Mouse (Mus musculus): Measurements from ENCODE around the gene Aox1. TPM values are rescaled to one million over a fixed set of nuclear protein-coding genes. Genes with fewer than 3 reads are reported as not detected.

Aox1 gene
- polyA plus RNA-seq, 1 experiment from 2014 or later, result 0.26 TPM

DNA sequence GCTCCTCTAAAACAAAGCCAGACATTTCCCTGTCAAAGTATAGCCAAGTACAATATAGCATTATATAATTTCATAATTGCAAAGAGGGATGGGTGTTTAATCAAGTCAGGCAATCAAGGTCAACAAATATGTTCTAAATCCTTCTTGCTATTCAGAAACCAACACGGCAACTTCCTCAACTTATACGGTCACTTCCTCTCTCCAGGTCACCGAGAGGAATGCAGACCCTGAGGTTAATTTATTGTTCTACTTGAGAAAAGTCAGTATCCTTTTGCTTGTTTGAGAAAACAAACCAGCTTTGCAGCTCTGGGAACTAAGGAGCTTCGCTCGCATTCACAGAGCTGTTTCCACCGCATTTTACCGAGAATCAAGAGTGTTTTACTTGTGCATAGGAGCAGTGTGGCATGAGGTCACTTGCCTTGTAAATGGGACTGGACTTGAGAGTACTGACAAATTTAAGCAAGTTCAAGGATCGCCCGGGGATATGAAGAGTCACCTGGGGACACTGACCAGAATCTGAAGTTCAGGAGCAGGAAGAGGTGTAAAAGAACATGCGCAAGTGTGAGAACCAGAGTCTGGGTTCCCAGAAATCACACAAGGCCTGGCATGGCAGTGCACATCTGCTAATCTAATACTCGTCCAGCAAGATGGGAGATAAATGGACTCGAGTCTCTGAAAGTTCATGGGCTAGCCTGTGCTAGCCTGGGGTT lies 85.1 kb downstream of the Aox1 start:
- no peaks in the 10 kb centered on the region for H3K36me3 ChIP-seq (replicated peaks)
- H3K27ac ChIP-seq, result no peak overlapping the region
- H3K4me3 ChIP-seq, result no peak overlapping the region
- H3K9me3 ChIP-seq, result no peaks in the 10 kb centered on the region
- H3K4me1 ChIP-seq, result no peaks in the 10 kb centered on the region
- H3K9ac ChIP-seq, result no peak overlapping the region
- 80% methylated on average over 12 of the region's 12 CpGs for WGBS
- no peak for ATAC-seq (replicated peaks)
- H3K27me3 ChIP-seq (replicated peaks), result no peaks in the 10 kb centered on the region
- H3K4me2 ChIP-seq, result no peak overlapping the region

DNA sequence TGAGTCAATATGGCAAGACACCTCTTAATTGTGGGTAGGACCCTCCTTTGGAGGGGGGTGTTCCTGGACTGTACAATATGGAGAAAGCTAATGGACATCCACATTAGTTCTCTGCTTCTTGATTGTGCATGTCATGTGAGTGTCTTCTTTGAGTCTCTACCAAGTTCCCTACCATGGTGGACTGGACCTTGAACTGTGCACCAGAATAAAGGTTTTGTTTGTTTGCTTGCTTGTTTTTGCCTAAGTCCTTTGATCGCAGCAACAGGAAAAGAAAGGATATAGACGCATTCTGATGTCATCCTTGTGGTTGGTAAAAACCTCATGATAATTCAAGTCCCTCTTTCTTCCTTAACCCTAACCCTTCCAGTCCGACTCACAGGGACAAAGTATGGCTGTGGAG lies 88.5 kb downstream of the Aox1 start:
- H3K36me3 ChIP-seq (replicated peaks), result no peaks in the 10 kb centered on the region
- ATAC-seq (replicated peaks), result no peak
- H3K27ac ChIP-seq, result no peak overlapping the region
- no peaks in the 10 kb centered on the region for H3K27me3 ChIP-seq (replicated peaks)
- H3K4me3 ChIP-seq, result no peak overlapping the region
- no peaks in the 10 kb centered on the region for H3K9me3 ChIP-seq
- H3K4me2 ChIP-seq, result no peak overlapping the region
- H3K9ac ChIP-seq, result no peak overlapping the region
- 92% methylated on average over 3 of the region's 3 CpGs for WGBS
- no peaks in the 10 kb centered on the region for H3K4me1 ChIP-seq

DNA sequence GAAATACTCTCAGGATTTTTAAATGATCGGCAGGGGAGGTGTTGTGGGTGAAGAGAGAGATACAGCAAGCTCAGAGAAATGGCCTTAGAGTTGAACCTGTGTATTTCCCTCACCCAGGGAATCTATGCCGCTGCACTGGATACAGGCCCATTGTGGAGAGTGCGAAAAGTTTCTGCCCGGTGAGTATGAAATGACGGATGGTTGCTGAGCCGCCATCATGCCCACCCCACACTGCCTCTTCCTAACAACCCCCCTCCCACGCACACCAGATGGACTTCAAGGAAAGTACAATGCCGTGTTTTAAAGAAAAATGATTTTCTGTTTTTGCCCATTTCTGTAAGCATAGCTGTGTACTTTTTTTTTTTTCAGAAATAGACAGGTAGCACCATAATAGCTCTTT lies 95.2 kb downstream of the Aox1 start:
- no peaks in the 10 kb centered on the region for H3K4me1 ChIP-seq
- no peak overlapping the region for H3K4me3 ChIP-seq
- no peak for ATAC-seq (replicated peaks)
- H3K9me3 ChIP-seq, result no peaks in the 10 kb centered on the region
- no peak overlapping the region for H3K4me2 ChIP-seq
- H3K9ac ChIP-seq, result no peak overlapping the region
- H3K27me3 ChIP-seq (replicated peaks), result no peaks in the 10 kb centered on the region
- WGBS, result 95% methylated on average over 8 of the region's 8 CpGs
- no peak overlapping the region for H3K27ac ChIP-seq
- no peaks in the 10 kb centered on the region for H3K36me3 ChIP-seq (replicated peaks)

DNA sequence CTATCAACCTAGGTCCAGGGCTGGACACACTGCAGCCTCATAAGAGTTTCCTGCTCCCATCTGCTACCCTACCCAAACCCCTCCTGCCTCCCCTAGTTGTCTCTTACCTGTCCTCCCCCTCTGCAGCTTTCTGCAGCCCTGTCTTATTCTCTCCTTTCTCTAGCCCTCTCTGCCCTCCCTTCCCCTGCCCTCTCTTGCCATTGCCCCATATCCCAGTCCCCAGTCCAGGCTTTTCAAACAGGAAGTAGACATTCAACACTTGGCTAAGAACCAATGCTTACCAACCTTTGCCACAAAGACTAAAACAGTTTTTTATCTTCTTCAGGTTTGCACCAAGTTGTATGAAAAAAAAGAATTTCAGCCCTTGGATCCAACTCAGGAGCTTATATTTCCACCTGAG lies 108.2 kb downstream of the Aox1 start:
- H3K36me3 ChIP-seq (replicated peaks), result no peaks in the 10 kb centered on the region
- no peaks in the 10 kb centered on the region for H3K4me1 ChIP-seq
- no peak overlapping the region for H3K9ac ChIP-seq
- H3K4me3 ChIP-seq, result no peak overlapping the region
- no peaks in the 10 kb centered on the region for H3K9me3 ChIP-seq
- ATAC-seq (replicated peaks), result no peak
- no peak overlapping the region for H3K4me2 ChIP-seq
- no peak overlapping the region for H3K27ac ChIP-seq
- no peaks in the 10 kb centered on the region for H3K27me3 ChIP-seq (replicated peaks)

- no peak overlapping the region for H3K9ac ChIP-seq
- 93% methylated on average over 9 of the region's 9 CpGs for WGBS
- no peak overlapping the region for H3K4me3 ChIP-seq
- H3K36me3 ChIP-seq (replicated peaks), result no peaks in the 10 kb centered on the region
- no peaks in the 10 kb centered on the region for H3K4me1 ChIP-seq
- no peaks in the 10 kb centered on the region for H3K9me3 ChIP-seq
- ATAC-seq (replicated peaks), result no peak
- no peak overlapping the region for H3K27ac ChIP-seq
- no peak overlapping the region for H3K4me2 ChIP-seq
- H3K27me3 ChIP-seq (replicated peaks), result no peaks in the 10 kb centered on the region
Measured at GRCm38 (mm10) chr1:58138986-58139385, 109.3 kb downstream of the Aox1 start.

DNA sequence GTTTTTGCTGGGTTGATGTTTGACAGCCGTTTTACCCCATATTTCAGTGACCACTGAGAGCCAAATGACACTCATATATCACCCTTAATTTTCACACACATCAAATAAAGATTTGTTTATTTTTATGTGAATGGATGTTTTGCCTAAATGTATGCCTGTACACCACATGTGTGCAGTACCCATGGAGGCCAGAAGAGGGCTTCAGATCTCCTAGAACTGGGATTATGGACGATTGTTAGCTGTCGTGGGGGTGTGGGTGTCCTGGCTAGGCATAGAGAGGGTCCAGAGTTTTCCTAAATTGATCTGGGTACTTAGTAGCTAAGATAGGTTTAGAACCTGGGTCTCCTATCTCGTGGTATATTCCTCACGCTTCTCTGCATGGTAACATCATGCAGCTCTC lies 110.9 kb downstream of the Aox1 start:
- 88% methylated on average over 5 of the region's 5 CpGs for WGBS
- Histone ChIP-seq H3K36me3 (replicated peaks) (no peaks in the 10 kb centered on the region), H3K27me3 (replicated peaks) (no peaks in the 10 kb centered on the region), H3K27ac (no peak overlapping the region), H3K9me3 (no peaks in the 10 kb centered on the region), H3K9ac (no peak overlapping the region), H3K4me2 (no peak overlapping the region), H3K4me1 (no peaks in the 10 kb centered on the region), H3K4me3 (no peak overlapping the region)
- ATAC-seq (replicated peaks), result no peak

DNA sequence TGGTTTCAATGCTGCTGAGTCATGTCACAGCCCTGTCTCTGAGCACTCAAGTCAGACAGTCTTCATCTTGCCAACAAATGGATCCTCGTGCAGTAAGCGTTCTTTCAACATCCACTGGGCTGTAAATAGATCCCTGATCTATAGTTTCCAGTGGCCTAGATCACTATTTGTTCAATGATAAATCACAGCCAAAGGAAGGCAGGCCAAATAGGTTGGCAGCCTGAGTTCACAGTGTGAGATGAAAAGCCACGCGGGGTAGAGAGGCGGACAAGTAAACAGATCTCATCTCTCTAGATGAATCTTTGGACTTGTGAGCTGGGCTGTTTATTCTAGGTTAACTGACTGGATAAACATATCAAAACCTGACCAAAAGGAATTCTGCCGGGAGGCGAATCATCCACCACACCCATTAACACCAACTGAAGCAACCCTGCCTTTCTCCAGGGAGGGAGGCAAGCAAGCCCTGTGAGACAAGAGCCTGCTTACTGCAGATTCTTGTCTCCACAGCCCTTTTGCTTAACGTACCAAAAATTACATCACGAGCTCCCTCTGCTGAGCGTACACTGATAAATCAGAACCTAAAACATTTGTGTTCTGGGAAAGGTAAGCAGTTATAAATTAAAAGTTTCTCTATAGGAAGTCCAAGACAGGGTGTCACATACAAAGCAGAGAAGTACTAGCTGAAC lies 114.8 kb downstream of the Aox1 start:
- no peak for ATAC-seq (replicated peaks)
- WGBS, result 77% methylated on average over 10 of the region's 10 CpGs
- Histone ChIP-seq H3K4me1 (no peaks in the 10 kb centered on the region), H3K9ac (no peak overlapping the region), H3K27ac (no peak overlapping the region), H3K9me3 (no peaks in the 10 kb centered on the region), H3K27me3 (replicated peaks) (no peaks in the 10 kb centered on the region), H3K4me2 (no peak overlapping the region), H3K36me3 (replicated peaks) (no peaks in the 10 kb centered on the region), H3K4me3 (no peak overlapping the region)

DNA sequence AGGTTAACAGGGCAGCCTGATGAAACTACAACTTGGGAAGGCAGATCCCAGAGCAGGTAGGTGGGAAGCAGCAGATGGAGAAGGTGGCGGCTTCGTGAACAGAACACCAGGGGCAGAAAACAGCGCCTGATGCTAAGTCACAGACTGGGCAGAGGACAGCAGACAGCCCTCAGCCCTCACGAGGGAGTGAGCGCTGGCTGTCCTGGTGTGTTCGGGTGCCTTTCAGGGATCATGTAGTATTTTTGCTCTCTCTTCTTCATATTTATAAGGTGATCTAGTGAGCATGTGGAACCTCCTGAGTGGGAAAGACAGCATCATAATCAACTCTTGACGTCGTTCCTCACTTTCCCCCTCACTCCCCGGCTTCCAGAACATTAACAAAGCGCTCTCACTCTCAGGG lies 116.3 kb downstream of the Aox1 start:
- no peaks in the 10 kb centered on the region for H3K36me3 ChIP-seq (replicated peaks)
- no peak overlapping the region for H3K9ac ChIP-seq
- no peaks in the 10 kb centered on the region for H3K27me3 ChIP-seq (replicated peaks)
- H3K4me1 ChIP-seq, result no peaks in the 10 kb centered on the region
- no peak for ATAC-seq (replicated peaks)
- H3K27ac ChIP-seq, result no peak overlapping the region
- 88% methylated on average over 10 of the region's 10 CpGs for WGBS
- no peak overlapping the region for H3K4me3 ChIP-seq
- no peak overlapping the region for H3K4me2 ChIP-seq
- H3K9me3 ChIP-seq, result no peaks in the 10 kb centered on the region

GRCm38 (mm10) chr1:58147776-58148175 lies 118.0 kb downstream of the Aox1 start:
- H3K9ac ChIP-seq, result no peak overlapping the region
- WGBS, result 87% methylated on average over 6 of the region's 6 CpGs
- no peaks in the 10 kb centered on the region for H3K36me3 ChIP-seq (replicated peaks)
- H3K27ac ChIP-seq, result no peak overlapping the region
- H3K4me1 ChIP-seq, result no peaks in the 10 kb centered on the region
- no peaks in the 10 kb centered on the region for H3K27me3 ChIP-seq (replicated peaks)
- H3K4me2 ChIP-seq, result no peak overlapping the region
- H3K9me3 ChIP-seq, result no peaks in the 10 kb centered on the region
- ATAC-seq (replicated peaks), result no peak
- no peak overlapping the region for H3K4me3 ChIP-seq

DNA sequence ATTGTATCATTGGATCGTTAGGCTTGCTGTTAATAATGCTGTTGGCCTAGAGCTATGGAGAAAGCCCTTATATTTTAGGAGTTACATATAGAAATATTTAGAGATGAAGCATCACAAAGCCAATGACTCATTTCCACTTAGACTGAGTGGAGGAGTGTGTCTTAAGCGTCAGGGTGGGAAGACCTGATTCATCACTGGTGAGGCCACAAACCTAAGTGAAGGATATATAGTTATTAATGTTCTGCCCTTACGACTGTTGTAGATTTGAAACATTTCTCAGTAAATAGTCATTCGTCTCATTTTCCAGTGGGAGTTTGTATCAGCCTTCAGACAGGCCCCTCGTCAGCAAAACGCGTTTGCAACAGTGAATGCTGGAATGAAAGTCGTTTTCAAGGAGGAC lies 122.5 kb downstream of the Aox1 start:
- Histone ChIP-seq H3K4me3 (no peak overlapping the region), H3K9ac (no peak overlapping the region), H3K9me3 (no peaks in the 10 kb centered on the region), H3K27me3 (replicated peaks) (no peaks in the 10 kb centered on the region), H3K36me3 (replicated peaks) (no peaks in the 10 kb centered on the region), H3K4me2 (no peak overlapping the region), H3K27ac (no peak overlapping the region), H3K4me1 (no peaks in the 10 kb centered on the region)
- ATAC-seq (replicated peaks), result no peak
- WGBS, result 91% methylated on average over 8 of the region's 8 CpGs

Other genes with a start within 250 kb of the Aox1 start
- gene Sgo2a, start 34.0 kb upstream of the Aox1 start, polyA plus RNA-seq (2015; fragmentation: Nextera tagmentation; extraction: Ambion mirVana), result 2.7 and 2.8 TPM in 2 replicates
- gene Kctd18, start 11.0 kb upstream of the Aox1 start, polyA plus RNA-seq (2015; fragmentation: Nextera tagmentation; extraction: Ambion mirVana), result 28.9 and 29.7 TPM in 2 replicates
- 0.34 and 0.93 TPM in 2 replicates for gene Aox3, start 83.2 kb downstream of the Aox1 start, polyA plus RNA-seq (2015; fragmentation: Nextera tagmentation; extraction: Ambion mirVana)
- 0.34 and 0.43 TPM in 2 replicates for gene Aox4, start 180.5 kb downstream of the Aox1 start, polyA plus RNA-seq (2015; fragmentation: Nextera tagmentation; extraction: Ambion mirVana)
- gene Aox2, start 248.4 kb downstream of the Aox1 start, polyA plus RNA-seq (2015; fragmentation: Nextera tagmentation; extraction: Ambion mirVana), result not detected in 2 replicates

Measured in midbrain, embryonic 15.5 days (tissue).